Mouse (Mus musculus) embryonic facial prominence, embryonic 11.5 days (tissue): ENCODE measurements around the gene Med25. TPM values are rescaled to one million over a fixed set of nuclear protein-coding genes. Genes with fewer than 3 reads are reported as not detected.
A peak's percentile ranks its signal among the peaks of the same experiment; 100 is the strongest.

Source experiments
- ATAC-seq: fragments of 200-750 bp; cut with Nextera tagmentation; replicated peaks from 2 replicates; pipeline ENCODE4 v1.8.0; 2017; ENCODE audit warnings: low read depth; ENCODE audit not compliant: insufficient number of reproducible peaks, low FRiP score, low TSS enrichment
- DNase-seq: peaks from one replicate; pipeline ENCODE4 v3.0.0-alpha.2; 2015; ENCODE audit warnings: low spot score
- H3K27ac ChIP-seq: fragments of 300-500 bp; sonication (generic); replicated peaks from 2 replicates; pipeline ENCODE4 v1.5.1; 2014; ENCODE audit warnings: mild to moderate bottlenecking, low read depth, low read length, control low read depth
- H3K27me3 ChIP-seq: fragments of 300-500 bp; sonication (generic); 2 replicates; pipeline ENCODE4 v1.6.1; 2014; ENCODE audit warnings: mild to moderate bottlenecking, low read length, moderate library complexity, mixed read lengths; ENCODE audit not compliant: control insufficient read depth, insufficient read depth
- H3K36me3 ChIP-seq: fragments of 300-500 bp; sonication (generic); replicated peaks from 2 replicates; pipeline ENCODE4 v1.6.1; 2014; ENCODE audit warnings: low read depth, mild to moderate bottlenecking, low read length, moderate library complexity, mixed read lengths; ENCODE audit not compliant: control insufficient read depth, insufficient read depth
- H3K4me1 ChIP-seq: fragments of 300-500 bp; sonication (generic); 2 replicates; pipeline ENCODE4 v1.6.1; 2014; ENCODE audit warnings: low read length, mixed read lengths; ENCODE audit not compliant: control insufficient read depth, insufficient read depth
- H3K4me2 ChIP-seq: fragments of 300-500 bp; sonication (generic); 2 replicates; pipeline ENCODE4 v1.6.1; 2014; ENCODE audit warnings: low read depth, mild to moderate bottlenecking, control low read depth, low read length, moderate library complexity
- H3K4me3 ChIP-seq: fragments of 300-500 bp; sonication (generic); 2 replicates; pipeline ENCODE4 v1.5.1; 2014; ENCODE audit warnings: low read depth, low read length, control low read depth
- H3K9ac ChIP-seq: fragments of 300-500 bp; sonication (generic); replicated peaks from 2 replicates; pipeline ENCODE4 v1.6.1; 2014; ENCODE audit warnings: mild to moderate bottlenecking, control low read depth, low read length
- H3K9me3 ChIP-seq: fragments of 300-500 bp; sonication (generic); replicated peaks from 2 replicates; pipeline ENCODE4 v1.6.1; 2016; ENCODE audit warnings: mild to moderate bottlenecking, low read length, inconsistent platforms, mixed read lengths; ENCODE audit not compliant: control insufficient read depth
- WGBS: fragments of 180-500 bp; shearing (Covaris S2); extraction: QIAGEN DNeasy Blood & Tissue Kit; methylation state at CpG from one replicate; pipeline ENCODE4 v1.1.7; 2014; 5-methylcytosine and 5-hydroxymethylcytosine counted together
- polyA plus RNA-seq: library from polyadenylated mRNA; unstranded; fragments of >200 nt; fragmentation: Nextera tagmentation; extraction: Ambion mirVana; gene quantifications from 2 replicates; pipeline ENCODE4 v1.2.1, GENCODE M21; 2014

Gene Med25
- polyA plus RNA-seq, 1 experiment from 2014 or later = 44.5 TPM

DNA sequence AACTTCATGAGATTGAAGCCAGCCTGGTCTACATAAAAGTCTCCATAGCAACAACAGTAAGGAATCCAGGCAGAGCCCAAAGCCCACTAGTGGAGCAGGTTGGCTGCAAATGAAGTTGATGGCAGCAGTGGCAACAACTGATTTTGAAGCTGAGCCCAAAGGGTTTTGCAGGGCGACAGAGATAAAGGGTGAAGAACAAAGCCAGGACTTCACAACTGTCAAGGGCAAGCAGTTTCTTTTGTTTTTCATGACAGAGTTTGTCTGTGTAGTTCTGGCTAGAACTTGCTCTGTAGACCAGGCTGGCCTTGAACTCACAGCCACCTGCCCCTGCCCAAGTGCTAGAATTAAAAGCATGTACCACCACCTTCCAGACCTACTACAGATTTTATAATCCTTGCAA is 21.3 kb downstream of the Med25 start:
- DNase-seq = no peak
- no peak for ATAC-seq
- WGBS = 80% methylated on average over 1 of the region's 1 CpGs
- Histone ChIP-seq H3K4me3 (no peak overlapping the region), H3K9me3 (no peaks in the 10 kb centered on the region), H3K27ac (no peak overlapping the region), H3K9ac (no peak overlapping the region), H3K4me2 (no peak overlapping the region), H3K4me1 (peaks cover 6% of the 10 kb centered on the region; the same call in 1 of the 2 replicates), H3K36me3 (no peaks in the 10 kb centered on the region; the same call in 1 of the 2 replicates), H3K27me3 (no peaks in the 10 kb centered on the region)

DNA sequence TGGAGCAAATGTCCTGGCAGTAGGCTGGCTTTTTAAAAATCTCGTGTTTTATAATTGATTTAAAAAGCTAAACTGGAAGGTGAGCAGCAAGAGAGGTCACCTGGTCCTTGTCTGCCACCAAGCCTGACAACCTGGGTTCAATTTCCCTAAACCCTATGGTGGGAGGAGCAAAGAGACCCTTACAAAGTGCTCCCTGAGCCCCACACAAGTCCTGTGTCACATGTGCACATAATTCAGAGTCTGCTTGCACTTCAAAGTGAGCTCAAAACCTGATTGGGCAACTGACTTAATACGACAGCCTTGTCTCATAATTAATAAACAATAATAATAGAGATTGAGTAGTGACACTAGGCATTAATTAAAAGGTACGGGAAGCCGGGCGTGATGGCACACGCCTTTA is 21.9 kb downstream of the Med25 start:
- DNase-seq (no peak), ATAC-seq (no peak)
- peaks cover 6% of the 10 kb centered on the region; the same call in 1 of the 2 replicates for H3K4me1 ChIP-seq
- no peaks in the 10 kb centered on the region for H3K9me3 ChIP-seq
- H3K4me3 ChIP-seq = peak overlapping the region; percentile 97
- H3K27me3 ChIP-seq = no peaks in the 10 kb centered on the region
- H3K9ac ChIP-seq = no peak overlapping the region
- H3K4me2 ChIP-seq = peak overlapping the region; percentile 90; the same call in 1 of the 2 replicates
- no peaks in the 10 kb centered on the region; the same call in 1 of the 2 replicates for H3K36me3 ChIP-seq
- 84% methylated on average over 6 of the region's 6 CpGs for WGBS
- no peak overlapping the region for H3K27ac ChIP-seq

DNA sequence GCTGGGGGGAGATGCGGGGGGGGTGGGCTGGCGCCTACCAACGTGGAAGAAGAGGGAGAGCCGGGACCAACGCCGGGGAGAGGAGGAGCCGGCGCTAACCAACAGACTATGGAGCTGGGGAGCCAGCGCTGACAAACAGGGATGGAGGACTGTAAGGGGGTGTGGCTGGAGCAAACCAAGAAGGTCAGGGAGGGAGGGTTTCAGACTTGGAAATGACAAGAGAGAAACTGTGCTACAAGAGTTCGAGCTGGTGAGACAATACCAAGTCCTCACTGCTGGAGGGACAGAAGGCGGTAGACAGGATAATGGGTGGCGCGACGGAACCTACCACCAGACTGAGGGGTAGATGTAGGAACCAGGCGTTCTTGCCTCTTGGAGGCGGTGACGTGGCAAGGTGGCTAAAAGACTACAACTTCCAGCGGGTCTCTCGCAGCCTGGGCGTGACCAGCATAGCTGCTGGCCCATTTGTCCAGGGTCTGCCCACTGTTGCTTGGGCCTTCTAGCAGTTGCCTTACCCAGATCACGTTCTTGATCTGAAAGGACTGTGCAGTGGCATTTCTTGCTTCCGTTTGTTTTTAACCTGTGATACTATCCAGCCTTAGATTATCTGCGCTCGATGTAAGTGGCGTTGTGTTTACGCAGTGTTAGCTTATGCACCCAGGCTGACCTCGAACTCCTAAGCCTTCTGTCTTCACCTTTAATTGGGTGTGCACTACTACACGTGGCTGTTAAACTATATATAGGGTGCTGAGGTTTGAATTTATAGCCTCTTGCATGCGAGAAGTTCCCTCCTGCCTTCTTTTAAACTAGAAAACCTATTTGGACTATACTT is 22.6 kb downstream of the Med25 start, which contains the start of gene Ptov1:
TSS of gene Ptov1 (minus strand) at position 92 of the 832 bp plus-strand sequence.
- Histone ChIP-seq H3K36me3 (peaks cover 2% of the 10 kb centered on the region), H3K9ac (peak within 1 kb of the TSS; percentile 99), H3K4me1 (peaks cover 6% of the 10 kb centered on the region; the same call in 1 of the 2 replicates), H3K4me2 (peak within 1 kb of the TSS; percentile 90), H3K4me3 (peak within 1 kb of the TSS; percentile 97), H3K27me3 (no peaks in the 10 kb centered on the region), H3K9me3 (no peaks in the 10 kb centered on the region), H3K27ac (peak within 1 kb of the TSS; percentile 100)
- ATAC-seq (peak; percentile 91), DNase-seq (peak; percentile 94)
- WGBS = 10% methylated on average over 29 of the region's 29 CpGs

DNA sequence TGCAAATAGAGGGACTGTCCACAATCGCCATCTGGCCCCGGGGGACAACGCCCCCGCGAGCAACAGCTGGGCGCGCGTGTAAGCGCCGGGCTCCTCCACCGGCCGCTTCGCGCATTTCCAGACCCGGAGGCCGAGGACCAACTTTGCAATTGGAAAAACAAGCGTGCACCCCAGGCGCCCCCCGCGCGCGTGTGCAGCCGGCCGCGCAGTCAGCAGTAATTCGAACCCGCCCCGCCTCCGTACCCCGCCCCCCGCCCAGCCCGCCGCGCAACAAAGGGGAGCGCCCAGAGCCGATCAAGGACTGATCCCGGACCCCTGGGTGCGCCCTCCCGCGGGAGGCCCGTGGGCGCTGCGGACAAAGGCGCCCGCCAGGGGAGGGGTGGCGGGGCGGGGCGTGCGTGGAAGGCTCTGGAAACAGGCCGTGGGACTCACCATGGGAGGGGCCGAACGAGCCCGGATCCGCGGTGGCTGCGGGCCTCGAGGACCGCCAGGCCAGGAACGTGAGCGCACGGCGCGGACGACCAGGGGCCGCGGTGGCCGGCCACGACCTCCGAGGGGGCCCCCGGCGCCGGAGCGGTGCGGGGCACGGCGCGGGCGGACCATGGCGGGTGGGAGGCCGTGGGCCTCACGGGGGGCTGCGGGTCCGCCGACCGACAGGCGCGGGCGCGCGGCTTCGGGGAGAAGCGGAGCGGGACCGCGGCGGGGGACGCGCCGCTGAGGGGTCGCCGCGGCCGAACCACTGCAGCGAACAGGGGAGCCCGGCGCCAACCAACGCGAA is 23.4 kb downstream of the Med25 start:
- Histone ChIP-seq H3K4me3 (peak overlapping the region; percentile 97), H3K4me2 (peak overlapping the region; percentile 90), H3K27ac (peak overlapping the region; percentile 100), H3K9ac (peak overlapping the region; percentile 99), H3K9me3 (no peaks in the 10 kb centered on the region), H3K27me3 (no peaks in the 10 kb centered on the region), H3K36me3 (peaks cover 4% of the 10 kb centered on the region), H3K4me1 (peaks cover 6% of the 10 kb centered on the region; the same call in 1 of the 2 replicates)
- DNase-seq = peak; percentile 79
- WGBS = under 1% methylated on average over 89 of the region's 108 CpGs
- ATAC-seq = peak; percentile 26

DNA sequence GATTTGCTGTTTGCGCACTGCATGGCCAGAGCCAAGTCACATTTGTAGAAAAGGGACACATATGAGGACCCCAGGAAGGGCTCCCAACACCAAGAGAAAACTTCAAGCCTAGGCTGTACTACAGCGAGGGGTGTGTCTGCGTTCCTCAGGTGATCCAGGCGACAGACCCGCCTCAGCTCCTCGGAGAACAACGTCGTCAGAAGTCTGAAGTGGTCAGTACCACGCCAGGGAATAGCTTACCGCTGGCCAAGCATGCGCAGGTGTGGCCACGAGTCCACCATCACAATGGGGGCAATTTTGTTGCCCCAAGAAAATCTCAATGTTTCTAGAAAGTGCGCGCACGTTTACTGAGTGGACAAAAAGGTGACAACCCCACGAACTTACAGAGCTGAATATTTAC is 24.0 kb downstream of the Med25 start:
- peaks cover 6% of the 10 kb centered on the region; the same call in 1 of the 2 replicates for H3K4me1 ChIP-seq
- no peak for ATAC-seq
- DNase-seq = no peak

DNA sequence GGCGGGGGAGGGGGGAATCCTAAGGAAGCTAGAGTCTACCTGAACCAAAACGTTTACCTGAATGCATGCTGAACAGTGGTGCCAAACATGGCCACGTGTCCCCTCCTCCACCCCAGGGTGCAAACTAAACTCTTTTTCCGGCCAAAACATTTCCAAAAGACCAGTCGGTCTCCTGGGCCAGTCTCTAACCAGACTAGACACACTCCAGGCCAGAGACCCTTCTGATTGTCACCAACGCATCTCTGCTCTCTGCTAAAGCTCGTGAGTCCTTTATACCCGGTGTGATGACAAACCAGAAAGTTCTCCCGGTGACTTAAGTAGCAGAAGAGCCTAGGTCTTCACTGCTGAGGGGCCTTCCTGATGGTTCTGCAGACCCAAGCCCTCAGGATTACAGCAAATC is 24.7 kb downstream of the Med25 start:
- H3K9me3 ChIP-seq = no peaks in the 10 kb centered on the region
- peak overlapping the region; percentile 99 for H3K9ac ChIP-seq
- H3K36me3 ChIP-seq = peaks cover 16% of the 10 kb centered on the region
- no peak for DNase-seq
- peaks cover 6% of the 10 kb centered on the region; the same call in 1 of the 2 replicates for H3K4me1 ChIP-seq
- peak overlapping the region; percentile 90 for H3K4me2 ChIP-seq
- no peaks in the 10 kb centered on the region for H3K27me3 ChIP-seq
- no peak overlapping the region for H3K27ac ChIP-seq
- ATAC-seq = no peak
- H3K4me3 ChIP-seq = peak overlapping the region; percentile 97
- WGBS = 56% methylated on average over 9 of the region's 9 CpGs

More for the DNA sequence above, 24.0 kb downstream of the Med25 start:
- Histone ChIP-seq H3K27me3 (no peaks in the 10 kb centered on the region), H3K4me2 (peak overlapping the region; percentile 90), H3K9me3 (no peaks in the 10 kb centered on the region), H3K4me3 (peak overlapping the region; percentile 97), H3K9ac (peak overlapping the region; percentile 99), H3K27ac (no peak overlapping the region), H3K36me3 (peaks cover 9% of the 10 kb centered on the region)
- WGBS = 7% methylated on average over 16 of the region's 16 CpGs

DNA sequence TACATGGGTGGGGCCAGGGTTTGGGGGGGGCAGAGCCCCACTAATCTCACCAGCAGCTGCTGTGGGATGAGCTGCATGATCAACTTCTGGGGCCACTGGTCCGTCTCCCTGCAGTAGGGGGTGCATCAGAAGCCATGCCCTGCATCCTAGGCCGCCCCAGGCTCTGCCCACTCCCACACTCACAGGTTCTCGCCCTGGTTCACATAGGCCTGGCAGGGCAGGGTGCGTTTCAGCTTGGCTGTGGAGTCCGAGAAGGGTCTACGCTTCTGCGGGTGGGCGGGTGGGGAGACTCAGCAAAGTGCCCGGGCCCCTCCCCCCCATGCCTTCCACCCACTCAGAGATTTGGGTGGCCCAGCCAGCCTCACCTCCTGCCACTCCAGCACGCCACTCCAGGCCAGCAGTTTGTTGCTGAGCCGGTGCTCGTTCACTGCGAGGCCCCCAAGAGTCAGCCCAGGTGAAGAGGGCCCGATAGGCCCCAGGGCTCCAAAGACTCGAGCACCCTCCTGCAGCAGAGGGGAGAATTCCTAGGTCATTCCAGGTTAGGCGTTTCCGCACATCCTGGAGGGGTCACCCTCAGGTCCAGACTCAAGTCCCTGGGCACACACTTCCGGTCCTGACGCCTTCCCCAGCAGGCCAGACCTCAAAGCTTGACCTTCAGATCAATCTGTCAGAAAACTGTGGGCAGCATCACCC is 25.4 kb downstream of the Med25 start:
- 75% methylated on average over 19 of the region's 19 CpGs for WGBS

More for the DNA sequence above, 25.4 kb downstream of the Med25 start:
- Histone ChIP-seq H3K4me1 (peaks cover 6% of the 10 kb centered on the region; the same call in 1 of the 2 replicates), H3K9ac (peak overlapping the region; percentile 39), H3K4me3 (peak overlapping the region; percentile 97), H3K27me3 (no peaks in the 10 kb centered on the region), H3K4me2 (peak overlapping the region; percentile 90), H3K36me3 (peaks cover 22% of the 10 kb centered on the region), H3K27ac (no peak overlapping the region), H3K9me3 (no peaks in the 10 kb centered on the region)
- DNase-seq (no peak), ATAC-seq (no peak)
